Mouse (Mus musculus) lung, postnatal 14 days (tissue): ENCODE measurements around the gene Slc48a1.
A peak's percentile ranks its signal among the peaks of the same experiment; 100 is the strongest.

Experiments
- DNase-seq: peaks from one replicate; pipeline ENCODE4 v3.0.0; 2021

The Slc48a1 gene

GRCm38 (mm10) chr15:97829432-97829831 lies 51.1 kb downstream of the Slc48a1 start:
- no peak for DNase-seq

- DNase-seq = no peak
These were observed 52.0 kb downstream of the Slc48a1 start for GRCm38 (mm10) chr15:97830253-97830787.

- DNase-seq = peak; percentile 55
These were observed 52.5 kb downstream of the Slc48a1 start for GRCm38 (mm10) chr15:97830788-97831241.

- peak; percentile 79 for DNase-seq
These were observed 53.1 kb downstream of the Slc48a1 start for GRCm38 (mm10) chr15:97831242-97831986.

- DNase-seq = peak; percentile 67
These were observed 53.8 kb downstream of the Slc48a1 start for GRCm38 (mm10) chr15:97831987-97832640.

- no peak for DNase-seq
These were observed 54.6 kb downstream of the Slc48a1 start for GRCm38 (mm10) chr15:97832764-97833479.

GRCm38 (mm10) chr15:97836153-97836893 lies 58.0 kb downstream of the Slc48a1 start:
- no peak for DNase-seq

GRCm38 (mm10) chr15:97836894-97837247 lies 58.6 kb downstream of the Slc48a1 start:
- no peak for DNase-seq

- DNase-seq = peak; percentile 68
These were observed 59.3 kb downstream of the Slc48a1 start for GRCm38 (mm10) chr15:97837491-97838061.

- no peak for DNase-seq
These were observed 60.1 kb downstream of the Slc48a1 start for GRCm38 (mm10) chr15:97838395-97838794.

- DNase-seq = no peak
These were observed 60.7 kb downstream of the Slc48a1 start for GRCm38 (mm10) chr15:97839012-97839411.

GRCm38 (mm10) chr15:97839473-97839872 lies 61.2 kb downstream of the Slc48a1 start:
- no peak for DNase-seq

- DNase-seq = peak; percentile 83
These were observed 61.7 kb downstream of the Slc48a1 start for GRCm38 (mm10) chr15:97839991-97840455.

GRCm38 (mm10) chr15:97840781-97841180 lies 62.5 kb downstream of the Slc48a1 start:
- no peak for DNase-seq

GRCm38 (mm10) chr15:97841383-97841782 lies 63.1 kb downstream of the Slc48a1 start:
- DNase-seq = no peak

- DNase-seq = no peak
These were observed 63.7 kb downstream of the Slc48a1 start for GRCm38 (mm10) chr15:97842058-97842457.
